In genomic region chr8:84986379-84986945, GRCm38 (mm10) we compare ENCODE assay signal across 9 mouse cellular contexts. TPM values are rescaled to one million over a fixed set of nuclear protein-coding genes. Genes with fewer than 3 reads are reported as not detected.
DNase-seq lines count a peak whose midpoint lies in the region; ATAC-seq and TF ChIP-seq lines count a peak whose summit lies in the region.
"Had no signal": no experiment of that assay in that cellular context is flagged by ENCODE, and none has a peak within 500 bp of the region (broad histone marks: within the 10 kb centered on the region; RNA-seq: fewer than 3 reads in every experiment).

No protein-coding gene starts in this region.

- TF ChIP-seq CTCF in G1E (IDR thresholded peaks at IDR 0.05; ENCODE audit: low read depth, low read length) = no peak
- TF ChIP-seq CTCF in forebrain, postnatal 0 days (IDR thresholded peaks at IDR 0.05; ENCODE audit: low read depth) = no peak

- intact Hi-C loops in heart, postnatal 14 days (cut with DNase I) = no loop called here

- H3K27ac ChIP-seq in heart, embryonic 14.5 days (replicated peaks in 1 of 2; ENCODE audit: control insufficient read depth in 1 of 2, insufficient read depth in 1 of 2, low read depth in 2 of 2, low read length in 2 of 2) = peak overlapping the region; percentile 18 to 49; a peak in 2 of 4 replicates
- H3K27ac ChIP-seq in forebrain, postnatal 0 days (ENCODE audit: low read depth, low read length) = peak overlapping the region; percentile 78

- peak overlapping the region; percentile 98 for H3K4me2 ChIP-seq in heart, embryonic 14.5 days (ENCODE audit: low read length)
- peak overlapping the region; percentile 98 for H3K4me2 ChIP-seq in forebrain, postnatal 0 days (ENCODE audit: low read depth)

- DNase-seq in heart, postnatal 14 days = no peak
- no peak for DNase-seq in G1E (ENCODE audit: low spot score)
- DNase-seq in forebrain, postnatal 0 days = no peak
- DNase-seq in layer of hippocampus, postnatal 14 days (ENCODE audit: low spot score in 2 of 2) = no peak
- DNase-seq in kidney, adult 9 months = no peak
- no peak for DNase-seq in adrenal gland, adult 2 months

- H3K9ac ChIP-seq in heart, embryonic 14.5 days (ENCODE audit: low read length) = peak overlapping the region; percentile 79
- H3K9ac ChIP-seq in forebrain, postnatal 0 days = 0 out of 2 replicates have a peak overlapping the region, but pooled peaks have one; percentile 61

- peaks cover 21 to 35% of the 10 kb centered on the region in 2 experiments; a peak in 3 of 4 replicates for H3K4me1 ChIP-seq in heart, embryonic 14.5 days (ENCODE audit: control insufficient read depth in 2 of 2, insufficient read depth in 2 of 2, low read length in 2 of 2)
- peaks cover 83% of the 10 kb centered on the region for H3K4me1 ChIP-seq in G1E (ENCODE audit: insufficient read depth, low read depth, low read length)
- peaks cover 21% of the 10 kb centered on the region for H3K4me1 ChIP-seq in forebrain, postnatal 0 days (ENCODE audit: insufficient read depth)

- no peaks in the 10 kb centered on the region for H3K36me3 ChIP-seq in heart, embryonic 14.5 days (ENCODE audit: control insufficient read depth, insufficient read depth, low read length)
- no peaks in the 10 kb centered on the region for H3K36me3 ChIP-seq in G1E (replicated peaks)
- H3K36me3 ChIP-seq in forebrain, postnatal 0 days (ENCODE audit: insufficient read depth) = no peaks in the 10 kb centered on the region

- H3K27me3 ChIP-seq in heart, embryonic 14.5 days (ENCODE audit: control insufficient read depth, insufficient read depth, low read length) = 0 out of 2 replicates have a peak, but pooled peaks cover 3% of the 10 kb centered on the region
- H3K27me3 ChIP-seq in G1E (ENCODE audit: insufficient read depth, low read length) = no peaks in the 10 kb centered on the region
- no peaks in the 10 kb centered on the region; the same call in 1 of the 2 replicates for H3K27me3 ChIP-seq in forebrain, postnatal 0 days (ENCODE audit: insufficient read depth, low read length)
- H3K27me3 ChIP-seq: Patski had no signal

- WGBS in heart, embryonic 14.5 days = 29% methylated on average over 8 of the region's 8 CpGs
- 25% methylated on average over 8 of the region's 8 CpGs for WGBS in forebrain, postnatal 0 days

- no peaks in the 10 kb centered on the region for H3K9me3 ChIP-seq in heart, embryonic 14.5 days (ENCODE audit: control insufficient read depth, low read length)
- no peaks in the 10 kb centered on the region for H3K9me3 ChIP-seq in G1E (replicated peaks)
- H3K9me3 ChIP-seq in forebrain, postnatal 0 days (ENCODE audit: low read length) = no peaks in the 10 kb centered on the region

- H3K4me3 ChIP-seq in heart, embryonic 14.5 days (ENCODE audit: control insufficient read depth in 1 of 2, insufficient read depth in 1 of 2, low read depth in 1 of 2, low read length in 2 of 2) = peak overlapping the region; percentile 54 to 59
- peak overlapping the region; percentile 74 for H3K4me3 ChIP-seq in G1E (ENCODE audit: low read depth, low read length)
- H3K4me3 ChIP-seq in forebrain, postnatal 0 days (ENCODE audit: low read depth, low read length) = peak overlapping the region; percentile 54

- no peak for ATAC-seq in heart, embryonic 14.5 days (ENCODE audit: insufficient number of reproducible peaks, insufficient read depth, low FRiP score, low read depth)
- ATAC-seq in G1E (ENCODE audit: extremely low read depth, insufficient number of reproducible peaks, low FRiP score, poor library complexity, severe bottlenecking) = peak; percentile 28
- ATAC-seq in forebrain, postnatal 0 days = no peak
- ATAC-seq in megakaryocyte-erythroid progenitor cell, adult 5-6 weeks (replicated peaks; ENCODE audit: low FRiP score, low TSS enrichment, poor library complexity, severe bottlenecking) = peak; percentile 6; the same call in 1 of the 2 replicates

RNA-seq across cellular contexts. Expression of gene Hook2, which starts 3.9 kb away (rescaled TPM):
- polyA plus RNA-seq in heart, embryonic 14.5 days (2014; fragmentation: Nextera tagmentation; extraction: Ambion mirVana) = 5.0 and 5.1 TPM in 2 replicates
- total RNA-seq in heart, postnatal 14 days (2021) = 1 to 10 TPM; 1.6 to 2.0 TPM
- total RNA-seq in G1E (2014; fragmentation: Nextera tagmentation) (2.7 and 3.4 TPM in 2 replicates), G1E (2017) (7.9 and 8.2 TPM in 2 replicates)
- polyA plus RNA-seq in G1E (2012) = 12.2 and 12.7 TPM in 2 replicates
- total RNA-seq in forebrain, postnatal 0 days (2014; rRNA removed) = 30.3 and 32.5 TPM in 2 replicates
- polyA plus RNA-seq in forebrain, postnatal 0 days (2015; fragmentation: Nextera tagmentation; extraction: Ambion mirVana) = 22.6 and 28.7 TPM in 2 replicates
- total RNA-seq in megakaryocyte-erythroid progenitor cell, adult 5-6 weeks (2014; fragmentation: Nextera tagmentation) = 7.7 and 9.6 TPM in 2 replicates
- total RNA-seq in megakaryocyte-erythroid progenitor cell, adult 5-6 weeks (2017) = 11.0 and 19.9 TPM in 2 replicates
- total RNA-seq in layer of hippocampus, postnatal 14 days (2021) = 1 to 10 TPM; 7.6 to 9.0 TPM
- 1 to 10 TPM; 6.1 to 6.2 TPM for total RNA-seq in adrenal gland, adult 2 months (2021)
- polyA plus RNA-seq in adrenal gland, adult 2 months (2012; rRNA removed) = 6.5 and 6.7 TPM in 2 replicates

RNA-seq across cellular contexts. Expression of gene Junb, which starts 7.9 kb away (rescaled TPM):
- 10.1 and 10.9 TPM in 2 replicates for polyA plus RNA-seq in heart, embryonic 14.5 days (2014; fragmentation: Nextera tagmentation; extraction: Ambion mirVana)
- total RNA-seq in heart, postnatal 14 days (2021) = 10 to 100 TPM; 11.2 to 13.9 TPM
- total RNA-seq in G1E (2014; fragmentation: Nextera tagmentation) (25.6 and 38.5 TPM in 2 replicates), G1E (2017) (23.8 and 33.6 TPM in 2 replicates)
- polyA plus RNA-seq in G1E (2012) = 66.8 and 78.5 TPM in 2 replicates
- total RNA-seq in forebrain, postnatal 0 days (2014; rRNA removed) = 21.9 and 22.2 TPM in 2 replicates
- 10.1 and 15.9 TPM in 2 replicates for polyA plus RNA-seq in forebrain, postnatal 0 days (2015; fragmentation: Nextera tagmentation; extraction: Ambion mirVana)
- total RNA-seq in megakaryocyte-erythroid progenitor cell, adult 5-6 weeks (2014; fragmentation: Nextera tagmentation) = 4.1 and 8.0 TPM in 2 replicates
- total RNA-seq in megakaryocyte-erythroid progenitor cell, adult 5-6 weeks (2017) = 57.8 and 74.2 TPM in 2 replicates
- total RNA-seq in layer of hippocampus, postnatal 14 days (2021) = 10 to 100 TPM; 45.5 to 54.7 TPM
- 10 to 100 TPM; 37.0 to 90.7 TPM for total RNA-seq in adrenal gland, adult 2 months (2021)
- 78.9 and 91.4 TPM in 2 replicates for polyA plus RNA-seq in adrenal gland, adult 2 months (2012; rRNA removed)

RNA-seq across cellular contexts. Expression of gene Rnaseh2a, which starts 16.9 kb away (rescaled TPM):
- 71.8 and 80.8 TPM in 2 replicates for polyA plus RNA-seq in heart, embryonic 14.5 days (2014; fragmentation: Nextera tagmentation; extraction: Ambion mirVana)
- total RNA-seq in heart, postnatal 14 days (2021) = 10 to 100 TPM; 39.7 to 50.7 TPM
- total RNA-seq in G1E (2014; fragmentation: Nextera tagmentation) = 162 and 174 TPM in 2 replicates
- total RNA-seq in G1E (2017) = 94.1 and 132 TPM in 2 replicates
- polyA plus RNA-seq in G1E (2012) = 477 and 636 TPM in 2 replicates
- 39.8 and 42.7 TPM in 2 replicates for total RNA-seq in forebrain, postnatal 0 days (2014; rRNA removed)
- 52.2 and 56.3 TPM in 2 replicates for polyA plus RNA-seq in forebrain, postnatal 0 days (2015; fragmentation: Nextera tagmentation; extraction: Ambion mirVana)
- total RNA-seq in megakaryocyte-erythroid progenitor cell, adult 5-6 weeks (2014; fragmentation: Nextera tagmentation) = 198 and 202 TPM in 2 replicates
- total RNA-seq in megakaryocyte-erythroid progenitor cell, adult 5-6 weeks (2017) = 119 and 151 TPM in 2 replicates
- 10 to 100 TPM; 34.3 to 34.4 TPM for total RNA-seq in layer of hippocampus, postnatal 14 days (2021)
- 100 to 1,000 TPM in 1 of 2 experiments, 10 to 100 TPM in 1; 87.7 to 112 TPM for total RNA-seq in adrenal gland, adult 2 months (2021)
- 61.7 and 76.6 TPM in 2 replicates for polyA plus RNA-seq in adrenal gland, adult 2 months (2012; rRNA removed)

RNA-seq across cellular contexts. Expression of gene Prdx2, which starts 17.1 kb away (rescaled TPM):
- 792 and 804 TPM in 2 replicates for polyA plus RNA-seq in heart, embryonic 14.5 days (2014; fragmentation: Nextera tagmentation; extraction: Ambion mirVana)
- total RNA-seq in heart, postnatal 14 days (2021) = 100 to 1,000 TPM; 627 to 727 TPM
- total RNA-seq in G1E (2014; fragmentation: Nextera tagmentation) = 134 and 185 TPM in 2 replicates
- 299 and 388 TPM in 2 replicates for total RNA-seq in G1E (2017)
- 19.6 and 86.4 TPM in 2 replicates for polyA plus RNA-seq in G1E (2012)
- 814 and 983 TPM in 2 replicates for total RNA-seq in forebrain, postnatal 0 days (2014; rRNA removed)
- 974 and 1,110 TPM in 2 replicates for polyA plus RNA-seq in forebrain, postnatal 0 days (2015; fragmentation: Nextera tagmentation; extraction: Ambion mirVana)
- 898 and 1,004 TPM in 2 replicates for total RNA-seq in megakaryocyte-erythroid progenitor cell, adult 5-6 weeks (2014; fragmentation: Nextera tagmentation)
- total RNA-seq in megakaryocyte-erythroid progenitor cell, adult 5-6 weeks (2017) = 1,011 and 1,021 TPM in 2 replicates
- total RNA-seq in layer of hippocampus, postnatal 14 days (2021) = 100 to 1,000 TPM; 417 to 431 TPM
- total RNA-seq in adrenal gland, adult 2 months (2021) = 100 to 1,000 TPM; 671 to 700 TPM
- polyA plus RNA-seq in adrenal gland, adult 2 months (2012; rRNA removed) = 181 and 240 TPM in 2 replicates

RNA-seq across cellular contexts. Expression of gene Gm49661, which starts 17.2 kb away (rescaled TPM):
- not detected in 2 replicates for polyA plus RNA-seq in heart, embryonic 14.5 days (2014; fragmentation: Nextera tagmentation; extraction: Ambion mirVana)
- total RNA-seq in heart, postnatal 14 days (2021) = 1 to 10 TPM; 1.1 to 2.7 TPM
- total RNA-seq in G1E (2014; fragmentation: Nextera tagmentation) = not detected in 2 replicates
- not detected in 2 replicates for total RNA-seq in G1E (2017)
- not detected in 2 replicates for polyA plus RNA-seq in G1E (2012)
- not detected in 2 replicates for total RNA-seq in forebrain, postnatal 0 days (2014; rRNA removed)
- not detected in 2 replicates for polyA plus RNA-seq in forebrain, postnatal 0 days (2015; fragmentation: Nextera tagmentation; extraction: Ambion mirVana)
- not detected in 2 replicates for total RNA-seq in megakaryocyte-erythroid progenitor cell, adult 5-6 weeks (2014; fragmentation: Nextera tagmentation)
- not detected in 2 replicates for total RNA-seq in megakaryocyte-erythroid progenitor cell, adult 5-6 weeks (2017)
- total RNA-seq in layer of hippocampus, postnatal 14 days (2021) = not detected
- 1 to 10 TPM; 2.1 to 2.4 TPM for total RNA-seq in adrenal gland, adult 2 months (2021)
- polyA plus RNA-seq in adrenal gland, adult 2 months (2012; rRNA removed) = 2.1 TPM in 1 of 2 replicates, not detected in the other

Comparison
In these comparisons a context has a peak if more than half of its experiments do, and no peak if none do; other contexts are left out.
1. ATAC-seq: peak in G1E (single experiment) and megakaryocyte-erythroid progenitor cell, adult 5-6 weeks (single experiment); none in heart, embryonic 14.5 days (single experiment) and forebrain, postnatal 0 days (single experiment).
2. Peak in every context shown above with its lines, with median percentiles within 50 percentile points of each other: H3K4me3 ChIP-seq.